Mouse (Mus musculus) embryonic stem cell, embryonic (primary cell): ENCODE measurements around the gene Il27.

Experiments used
- CTCF ChIA-PET, 4 experiments: fragments of 300-600 bp in 2 of 4; fragments of 350-600 bp in 2 of 4; sonication (Branson Sonifier 250); formaldehyde crosslinking; loops; one replicate each; lab custom pipeline; 2022; ENCODE audit warnings: inconsistent platforms in 2 of 4; lab: Charles Lee
- POLR2A ChIA-PET, 4 experiments: fragments of 300-600 bp in 2 of 4; fragments of 350-600 bp in 2 of 4; sonication (Branson Sonifier 250); formaldehyde crosslinking; loops; one replicate each; lab custom pipeline; 2022; ENCODE audit warnings: antibody characterized with exemption in 4 of 4, inconsistent platforms in 1 of 4; lab: Charles Lee

Il27 gene

DNA sequence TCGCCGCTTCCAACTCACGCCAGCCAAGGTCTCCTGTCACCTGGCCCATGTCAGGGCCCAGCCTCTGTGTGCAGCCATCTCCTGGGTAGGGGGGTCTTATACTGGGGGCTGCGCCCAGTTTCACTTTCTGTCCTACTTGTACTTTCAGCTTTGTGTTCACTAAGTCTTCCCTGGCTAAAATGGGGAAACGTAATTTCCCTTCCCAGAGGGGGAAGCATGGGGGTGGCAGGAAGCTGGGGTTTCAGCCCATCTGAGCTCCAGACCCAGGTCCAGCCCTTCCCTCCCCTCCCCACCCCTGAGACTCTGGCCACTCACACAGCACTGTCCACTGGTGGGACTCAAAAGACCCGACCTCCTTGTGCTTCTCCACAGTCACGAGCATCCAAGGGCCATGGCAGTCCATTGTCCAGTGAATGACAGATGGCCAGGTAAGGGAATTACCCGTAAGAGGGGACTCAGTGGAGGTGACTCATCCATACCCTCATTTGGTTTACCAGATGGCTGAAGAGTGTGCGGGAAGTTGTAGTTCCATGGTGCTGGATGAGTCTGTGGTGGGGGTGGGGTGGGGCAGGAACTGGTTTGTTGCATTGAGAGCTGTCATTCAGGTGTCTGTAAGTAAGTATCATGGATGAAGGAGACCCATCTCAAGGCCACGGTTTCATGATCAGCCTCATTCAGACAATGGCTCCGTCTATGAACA, at the start of gene Il27:
Gene Il27 (minus strand): TSS at position 80 of the 700 bp plus-strand sequence.
- ChIA-PET POLR2A (interaction anchor here in 2 of 4 experiments (0.9 to 3.8 kb wide), 4 partner anchors 10 to 31 kb away, joined by 3 to 9 read pairs (median 6); partner anchors contain the start of genes Apobr (in 1 of the 2) and Cln3 (in 1 of the 2)), CTCF (no interaction called here)

GRCm38 (mm10) chr7:126644345-126644744, 49.6 kb upstream of the Il27 start:
- CTCF ChIA-PET, result interaction anchor here in 3 of 4 experiments (0.6 to 2.7 kb wide), 7 partner anchors 9 to 270 kb away, joined by 3 to 9 read pairs (median 4); partner anchors contain the start of gene Sh2b1 (in 1 of the 3)
- POLR2A ChIA-PET, result interaction anchor here in 2 of 4 experiments (0.5 to 2.0 kb wide), 4 partner anchors 15 to 155 kb away, joined by 3 to 5 read pairs (median 4); no protein-coding TSS in a partner anchor

DNA sequence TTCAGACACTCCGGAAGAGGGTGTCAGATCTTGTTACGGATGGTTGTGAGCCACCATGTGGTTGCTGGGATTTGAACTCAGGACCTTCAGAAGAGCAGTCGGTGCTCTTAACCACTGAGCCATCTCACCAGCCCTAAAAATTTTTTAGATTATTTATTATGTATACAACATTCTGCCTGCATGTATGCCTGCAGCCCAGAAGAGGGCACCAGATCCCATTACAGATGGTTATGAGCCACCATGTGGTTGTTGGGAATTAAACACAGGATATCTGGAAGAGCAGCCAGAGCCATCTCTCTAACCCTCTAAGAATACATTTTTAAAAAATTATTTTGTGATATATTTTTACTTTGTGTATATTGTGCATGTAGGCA, 48.5 kb upstream of the Il27 start:
- POLR2A ChIA-PET, result interaction anchor here in 1 of 4 experiments (0.6 to 1.2 kb wide), 3 partner anchors 54 to 87 kb away, joined by 3 to 4 read pairs (median 4); no protein-coding TSS in a partner anchor
- CTCF ChIA-PET, result interaction anchor here in 3 of 4 experiments (0.5 to 2.7 kb wide), 4 partner anchors 26 to 75 kb away, joined by 3 to 9 read pairs (median 6); no protein-coding TSS in a partner anchor

GRCm38 (mm10) chr7:126642545-126643243, 48.0 kb upstream of the Il27 start:
- ChIA-PET POLR2A (interaction anchor here in 2 of 4 experiments (0.5 to 1.2 kb wide), 7 partner anchors 42 to 105 kb away, joined by 3 to 4 read pairs (median 4); no protein-coding TSS in a partner anchor), CTCF (interaction anchor here in 3 of 4 experiments (0.6 to 2.7 kb wide), 5 partner anchors 51 to 653 kb away, joined by 3 to 9 read pairs (median 5); no protein-coding TSS in a partner anchor)

- CTCF ChIA-PET, result interaction anchor here in 2 of 4 experiments (0.7 to 4.9 kb wide), 6 partner anchors 12 to 99 kb away, joined by 3 to 34 read pairs (median 5); no protein-coding TSS in a partner anchor
- POLR2A ChIA-PET, result interaction anchor here in 3 of 4 experiments (1.2 to 4.3 kb wide), 9 partner anchors 11 to 57 kb away, joined by 3 to 21 read pairs (median 5); partner anchors contain the start of genes Apobr (in 1 of the 3), Cln3 (in 1 of the 3) and Sgf29 (in 1 of the 3)
Observed at GRCm38 (mm10) chr7:126636733-126637520, 42.2 kb upstream of the Il27 start.

- POLR2A ChIA-PET, result interaction anchor here (0.5 to 4.3 kb wide), 23 partner anchors 10 to 69 kb away, joined by 3 to 21 read pairs (median 3); partner anchors contain the start of genes Apobr (in 2 of the 4), Cln3 (in 1 of the 4) and Sgf29 (in 1 of the 4)
- CTCF ChIA-PET, result interaction anchor here in 3 of 4 experiments (0.6 to 4.9 kb wide), 11 partner anchors 9 to 350 kb away, joined by 3 to 34 read pairs (median 4); no protein-coding TSS in a partner anchor
Observed at GRCm38 (mm10) chr7:126635375-126635774, 40.6 kb upstream of the Il27 start.

DNA sequence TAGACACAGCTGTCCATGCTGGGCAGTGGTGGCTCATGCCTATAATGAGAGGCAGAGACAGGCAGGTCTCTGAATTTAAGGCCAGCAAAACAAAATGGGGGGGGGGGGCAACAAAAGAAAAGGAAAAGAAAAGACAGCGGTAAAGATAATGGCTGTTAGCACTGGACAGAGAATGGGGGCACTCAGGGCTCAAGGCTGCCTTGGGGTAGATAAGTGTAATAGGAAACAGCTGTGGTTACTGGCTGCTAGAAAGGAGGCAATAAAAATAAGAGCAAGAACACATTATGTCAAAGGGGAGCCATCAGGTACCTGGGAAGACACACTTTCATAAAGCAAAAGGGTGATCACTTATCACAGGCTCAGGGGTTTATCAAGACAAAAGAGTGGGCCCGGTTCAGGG, 37.7 kb upstream of the Il27 start:
- CTCF ChIA-PET, result interaction anchor here in 3 of 4 experiments (0.6 to 1.1 kb wide), 3 partner anchors 8 to 45 kb away, joined by 3 to 6 read pairs (median 4); no protein-coding TSS in a partner anchor
- POLR2A ChIA-PET, result interaction anchor here in 3 of 4 experiments (0.6 to 4.3 kb wide), 21 partner anchors 8 to 469 kb away, joined by 3 to 21 read pairs (median 3); partner anchors contain the start of genes Apobr (in 1 of the 3), Coro1a (in 1 of the 3) and Eif3c (in 1 of the 3)

GRCm38 (mm10) chr7:126630824-126631518, 36.2 kb upstream of the Il27 start, which contains the start of gene Nupr1:
Gene Nupr1, minus strand, starts transcription at chr7:126630861.
- CTCF ChIA-PET, result no interaction called here
- POLR2A ChIA-PET, result interaction anchor here in 1 of 4 experiments (2.6 kb wide), 1 partner anchor 47 kb away, joined by 18 read pairs; the partner anchor contains the start of gene Apobr

GRCm38 (mm10) chr7:126629915-126630314, 35.2 kb upstream of the Il27 start:
- CTCF ChIA-PET, result no interaction called here
- POLR2A ChIA-PET, result interaction anchor here in 2 of 4 experiments (0.6 to 1.3 kb wide), 2 partner anchors 15 to 75 kb away, joined by 3 read pairs; no protein-coding TSS in a partner anchor

DNA sequence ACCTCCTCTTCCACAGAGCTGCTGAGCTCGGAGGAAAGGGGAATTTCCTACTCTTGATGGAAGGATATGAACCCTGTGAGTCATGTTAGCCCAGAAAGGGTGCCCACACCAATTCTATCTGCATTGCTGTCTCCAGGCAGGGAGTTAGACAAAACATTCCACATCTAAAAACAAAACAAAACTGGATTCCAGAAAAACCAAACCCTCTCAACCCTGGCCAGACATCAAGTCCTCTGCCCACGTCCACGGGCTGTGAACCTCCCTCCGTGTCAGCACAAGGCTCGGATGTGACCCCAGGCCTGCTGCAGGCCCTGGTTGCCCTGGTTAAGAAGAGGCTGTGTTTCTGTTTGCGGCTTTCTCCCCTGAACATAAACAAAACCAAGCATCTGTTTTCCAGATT, 33.4 kb upstream of the Il27 start:
- ChIA-PET CTCF (no interaction called here), POLR2A (interaction anchor here in 2 of 4 experiments (0.8 to 1.8 kb wide), 3 partner anchors 22 to 44 kb away, joined by 3 to 6 read pairs (median 5); partner anchors contain the start of gene Apobr (in 1 of the 2))

DNA sequence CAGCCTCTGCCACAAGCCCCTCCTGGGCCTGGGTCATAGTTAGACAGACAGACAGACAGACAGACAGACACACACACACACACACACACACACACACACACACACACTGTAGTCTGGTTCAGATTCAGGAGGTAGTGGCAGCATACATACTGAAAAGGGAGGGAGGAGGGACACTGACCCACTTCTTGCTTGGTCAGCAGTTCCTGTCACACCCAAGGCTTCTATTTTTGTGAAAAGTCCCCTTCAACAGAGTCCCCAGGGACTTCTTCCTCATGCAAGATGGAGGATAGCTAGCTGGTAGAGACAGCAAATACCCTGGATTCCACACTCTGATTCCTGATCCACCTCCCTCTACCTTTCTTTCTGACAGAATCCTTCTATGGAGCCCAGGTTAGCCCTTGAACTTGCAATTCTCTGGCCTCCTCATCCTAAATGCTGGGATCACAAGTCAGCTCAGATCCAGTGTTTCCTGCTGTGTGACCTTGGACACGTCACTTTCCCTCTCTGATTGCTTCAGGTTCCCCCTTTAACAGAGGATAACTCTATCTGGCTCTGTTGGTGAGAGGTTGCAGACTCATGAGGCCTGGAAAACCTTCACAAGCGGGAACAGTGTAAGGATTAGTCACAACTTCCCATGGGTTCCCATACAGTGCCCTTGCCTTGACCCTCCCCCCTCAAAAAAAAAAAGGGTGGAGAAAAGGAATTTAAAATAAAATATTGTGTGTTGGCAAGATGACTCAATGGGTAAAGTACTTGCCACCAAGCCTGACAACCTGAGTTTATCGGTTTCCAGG, 31.3 kb upstream of the Il27 start:
- POLR2A ChIA-PET, result interaction anchor here (0.6 to 6.3 kb wide), 50 partner anchors 8 to 391 kb away, joined by 3 to 50 read pairs (median 5); partner anchors contain the start of genes Apobr (in 3 of the 4), Sgf29 (in 3 of the 4), Cln3 (in 2 of the 4) and Eif3c (in 2 of the 4)
- CTCF ChIA-PET, result interaction anchor here (0.8 to 1.8 kb wide), 5 partner anchors 9 to 50 kb away, joined by 3 to 11 read pairs (median 4); no protein-coding TSS in a partner anchor

- ChIA-PET POLR2A (interaction anchor here (0.6 to 6.3 kb wide), 67 partner anchors 8 to 721 kb away, joined by 3 to 50 read pairs (median 4); partner anchors contain the start of genes Apobr (in 3 of the 4), Sgf29 (in 3 of the 4), Cln3 (in 2 of the 4) and Eif3c (in 2 of the 4)), CTCF (interaction anchor here in 3 of 4 experiments (0.9 to 1.8 kb wide), 8 partner anchors 8 to 248 kb away, joined by 3 to 6 read pairs (median 3); partner anchors contain the start of gene Spns1 (in 1 of the 3))
Observed at GRCm38 (mm10) chr7:126625369-126625768, 30.6 kb upstream of the Il27 start.

GRCm38 (mm10) chr7:126624774-126625173, 30.0 kb upstream of the Il27 start:
- ChIA-PET CTCF (interaction anchor here (0.6 to 1.8 kb wide), 15 partner anchors 8 to 248 kb away, joined by 3 to 7 read pairs (median 3); partner anchors contain the start of gene Spns1 (in 1 of the 4)), POLR2A (interaction anchor here (0.6 to 6.3 kb wide), 72 partner anchors 9 to 721 kb away, joined by 3 to 50 read pairs (median 5); partner anchors contain the start of genes Sgf29 (in 3 of the 4), Apobr (in 2 of the 4), Cln3 (in 1 of the 4) and Eif3c (in 1 of the 4))

DNA sequence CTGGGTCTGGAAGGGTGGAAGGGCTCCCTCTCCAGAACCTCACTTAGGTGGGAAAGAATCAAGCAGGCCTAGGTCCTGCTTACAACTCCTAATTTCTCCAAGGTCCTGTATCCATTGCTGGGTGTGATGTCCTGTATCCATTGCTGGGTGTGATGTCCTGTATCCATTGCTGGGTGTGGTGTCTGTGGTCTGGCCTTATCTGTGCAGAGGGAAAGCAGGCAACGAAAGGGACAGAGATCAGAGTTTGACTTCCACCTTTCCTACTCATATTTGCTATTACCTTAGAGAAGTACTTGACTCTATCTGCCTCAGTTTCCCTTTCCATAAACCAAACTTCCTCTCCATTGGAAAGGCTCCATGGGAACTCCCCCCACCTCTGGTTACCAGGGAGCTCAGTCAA, 28.6 kb upstream of the Il27 start:
- ChIA-PET CTCF (no interaction called here), POLR2A (interaction anchor here in 3 of 4 experiments (0.6 to 6.3 kb wide), 20 partner anchors 9 to 467 kb away, joined by 3 to 50 read pairs (median 10); partner anchors contain the start of gene Apobr (in 1 of the 3))
